Mouse (Mus musculus): ENCODE measurements around the gene Rgl1. TPM values are rescaled to one million over a fixed set of nuclear protein-coding genes. Genes with fewer than 3 reads are reported as not detected.

Rgl1 gene
- polyA plus RNA-seq, 1 experiment = 11.9 TPM

DNA sequence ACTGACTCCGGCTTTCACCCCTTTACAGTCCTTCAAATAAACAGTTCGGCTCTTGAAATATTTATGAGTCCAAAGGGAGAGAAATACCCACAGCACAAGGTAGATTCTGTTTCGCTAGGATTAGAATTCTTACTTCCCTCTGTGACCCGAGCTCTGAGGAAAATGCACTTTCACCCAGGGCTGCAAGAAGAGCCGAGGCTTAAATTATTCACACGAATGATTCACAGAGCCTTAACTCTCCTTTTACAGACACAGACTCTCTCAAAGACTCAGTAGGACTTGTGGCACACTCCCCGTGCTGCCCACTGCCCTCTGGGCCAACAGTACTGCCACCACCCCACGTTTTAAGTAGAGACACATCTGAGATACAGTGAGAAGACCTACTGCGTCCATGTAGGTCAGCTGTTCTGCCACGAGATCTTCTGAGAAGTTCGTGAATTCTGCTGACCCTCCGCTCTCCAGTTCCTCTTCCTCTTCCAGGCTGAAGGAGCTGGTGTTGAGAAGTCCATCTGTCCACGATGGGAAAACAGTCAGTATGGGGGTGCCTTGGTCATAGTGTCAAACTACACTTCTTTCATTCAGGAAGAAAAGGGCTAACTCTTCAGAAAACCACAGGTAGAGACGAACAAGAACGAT lies 212.1 kb downstream of the Rgl1 start:
- Histone ChIP-seq H3K27ac (ENCODE audit: insufficient read depth, low read depth, low read length) (peak overlapping the region; percentile 99), H3K4me1 (ENCODE audit: control insufficient read depth, insufficient read depth, low read length) (peaks cover 43% of the 10 kb centered on the region), H3K4me3 (ENCODE audit: insufficient read depth, low read length) (no peak overlapping the region; the same call in 1 of the 2 replicates)
- TF ChIP-seq POLR2A (IDR thresholded peaks at IDR 0.05; ENCODE audit: borderline replicate concordance, low read depth, low read length) (0 out of 2 replicates have a peak, but pooled peaks have one; percentile 33), CTCF (IDR thresholded peaks at IDR 0.05; ENCODE audit: low read depth, low read length) (no peak)

GRCm38 (mm10) chr1:152550973-152551372 lies 215.2 kb downstream of the Rgl1 start:
- no peak overlapping the region for H3K4me3 ChIP-seq (ENCODE audit: insufficient read depth, low read length)
- no peak overlapping the region for H3K27ac ChIP-seq (ENCODE audit: insufficient read depth, low read depth, low read length)
- peaks cover 33% of the 10 kb centered on the region for H3K4me1 ChIP-seq (ENCODE audit: control insufficient read depth, insufficient read depth, low read length)
- TF ChIP-seq POLR2A (IDR thresholded peaks at IDR 0.05; ENCODE audit: borderline replicate concordance, low read depth, low read length) (no peak), CTCF (IDR thresholded peaks at IDR 0.05; ENCODE audit: low read depth, low read length) (no peak)

GRCm38 (mm10) chr1:152550544-152550943 lies 215.6 kb downstream of the Rgl1 start:
- Histone ChIP-seq H3K4me1 (ENCODE audit: control insufficient read depth, insufficient read depth, low read length) (peaks cover 29% of the 10 kb centered on the region), H3K27ac (ENCODE audit: insufficient read depth, low read depth, low read length) (no peak overlapping the region), H3K4me3 (ENCODE audit: insufficient read depth, low read length) (no peak overlapping the region)
- TF ChIP-seq CTCF (IDR thresholded peaks at IDR 0.05; ENCODE audit: low read depth, low read length) (no peak), POLR2A (IDR thresholded peaks at IDR 0.05; ENCODE audit: borderline replicate concordance, low read depth, low read length) (no peak)

GRCm38 (mm10) chr1:152549061-152549738 lies 217.0 kb downstream of the Rgl1 start:
- H3K27ac ChIP-seq (ENCODE audit: insufficient read depth, low read depth, low read length) = no peak overlapping the region
- TF ChIP-seq CTCF (IDR thresholded peaks at IDR 0.05; ENCODE audit: low read depth, low read length) (no peak), POLR2A (IDR thresholded peaks at IDR 0.05; ENCODE audit: borderline replicate concordance, low read depth, low read length) (no peak)
- no peak overlapping the region for H3K4me3 ChIP-seq (ENCODE audit: insufficient read depth, low read length)
- H3K4me1 ChIP-seq (ENCODE audit: control insufficient read depth, insufficient read depth, low read length) = peaks cover 17% of the 10 kb centered on the region

GRCm38 (mm10) chr1:152543449-152544159 lies 222.5 kb downstream of the Rgl1 start:
- no peak overlapping the region for H3K27ac ChIP-seq (ENCODE audit: insufficient read depth, low read depth, low read length)
- TF ChIP-seq CTCF (IDR thresholded peaks at IDR 0.05; ENCODE audit: low read depth, low read length) = no peak
- TF ChIP-seq POLR2A (IDR thresholded peaks at IDR 0.05; ENCODE audit: borderline replicate concordance, low read depth, low read length) = no peak
- peaks cover 34% of the 10 kb centered on the region for H3K4me1 ChIP-seq (ENCODE audit: control insufficient read depth, insufficient read depth, low read length)
- no peak overlapping the region for H3K4me3 ChIP-seq (ENCODE audit: insufficient read depth, low read length)

- Histone ChIP-seq H3K4me1 (ENCODE audit: control insufficient read depth, insufficient read depth, low read length) (peaks cover 40% of the 10 kb centered on the region), H3K4me3 (ENCODE audit: insufficient read depth, low read length) (no peak overlapping the region), H3K27ac (ENCODE audit: insufficient read depth, low read depth, low read length) (no peak overlapping the region)
- TF ChIP-seq CTCF (IDR thresholded peaks at IDR 0.05; ENCODE audit: low read depth, low read length) (no peak), POLR2A (IDR thresholded peaks at IDR 0.05; ENCODE audit: borderline replicate concordance, low read depth, low read length) (no peak)
Measured at GRCm38 (mm10) chr1:152542747-152543378, 223.3 kb downstream of the Rgl1 start.

DNA sequence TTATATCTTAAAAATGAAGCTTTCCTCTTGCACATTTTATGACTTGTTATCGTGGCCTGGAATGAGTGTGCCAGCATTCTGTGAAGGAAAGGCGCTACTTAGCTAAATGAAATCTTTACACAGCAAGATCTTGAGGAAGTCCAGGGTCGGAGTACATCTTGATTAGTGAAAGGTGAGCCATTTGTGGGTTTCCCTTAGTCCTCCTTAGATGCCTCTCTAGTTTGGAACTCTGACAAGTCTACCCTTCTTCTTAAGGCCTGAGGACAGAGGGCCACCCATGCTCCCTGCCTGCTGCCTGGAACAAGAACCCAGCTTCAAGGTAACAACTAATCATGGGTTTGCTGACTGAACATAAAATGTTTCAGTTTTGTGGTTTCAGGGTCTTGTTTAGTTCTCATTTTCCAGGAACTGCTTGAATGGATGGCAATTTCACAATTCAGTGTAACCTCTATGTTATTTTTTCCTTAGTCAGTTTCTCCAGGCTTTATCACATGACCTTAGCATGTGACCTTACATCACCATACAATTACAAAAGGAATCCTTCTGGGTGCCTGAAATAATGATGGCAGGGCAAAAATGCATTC lies 225.8 kb downstream of the Rgl1 start:
- no peak overlapping the region for H3K4me3 ChIP-seq (ENCODE audit: insufficient read depth, low read length)
- TF ChIP-seq CTCF (IDR thresholded peaks at IDR 0.05; ENCODE audit: low read depth, low read length) (no peak), POLR2A (IDR thresholded peaks at IDR 0.05; ENCODE audit: borderline replicate concordance, low read depth, low read length) (no peak)
- peak overlapping the region; percentile 99 for H3K27ac ChIP-seq (ENCODE audit: insufficient read depth, low read depth, low read length)
- peaks cover 60% of the 10 kb centered on the region for H3K4me1 ChIP-seq (ENCODE audit: control insufficient read depth, insufficient read depth, low read length)

GRCm38 (mm10) chr1:152538817-152539216 lies 227.3 kb downstream of the Rgl1 start:
- TF ChIP-seq POLR2A (IDR thresholded peaks at IDR 0.05; ENCODE audit: borderline replicate concordance, low read depth, low read length) (no peak), CTCF (IDR thresholded peaks at IDR 0.05; ENCODE audit: low read depth, low read length) (no peak)
- Histone ChIP-seq H3K4me3 (ENCODE audit: insufficient read depth, low read length) (no peak overlapping the region), H3K27ac (ENCODE audit: insufficient read depth, low read depth, low read length) (no peak overlapping the region), H3K4me1 (ENCODE audit: control insufficient read depth, insufficient read depth, low read length) (peaks cover 71% of the 10 kb centered on the region)

DNA sequence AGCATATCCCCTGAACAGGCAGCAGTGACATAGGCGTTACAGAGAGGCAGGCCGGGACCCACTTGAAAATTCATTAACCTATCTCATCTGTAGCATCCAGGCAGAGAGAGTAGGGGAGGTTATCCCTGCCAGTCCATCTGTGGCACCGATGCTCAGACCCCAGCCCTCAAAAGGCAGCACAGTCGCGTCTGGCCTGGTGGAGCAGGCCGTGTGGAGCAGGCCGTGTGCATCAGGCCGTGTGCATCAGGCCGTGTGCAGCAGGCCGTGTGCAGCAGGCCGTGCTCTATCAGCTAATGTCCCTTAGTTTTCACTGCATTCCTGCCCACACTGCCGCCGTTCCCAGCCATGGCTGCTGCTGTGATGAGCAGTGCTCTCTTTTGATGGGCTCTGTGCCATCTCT lies 229.0 kb downstream of the Rgl1 start:
- Histone ChIP-seq H3K4me3 (ENCODE audit: insufficient read depth, low read length) (no peak overlapping the region), H3K4me1 (ENCODE audit: control insufficient read depth, insufficient read depth, low read length) (peaks cover 87% of the 10 kb centered on the region), H3K27ac (ENCODE audit: insufficient read depth, low read depth, low read length) (peak overlapping the region; percentile 89)
- no peak for TF ChIP-seq POLR2A (IDR thresholded peaks at IDR 0.05; ENCODE audit: borderline replicate concordance, low read depth, low read length)
- no peak for TF ChIP-seq CTCF (IDR thresholded peaks at IDR 0.05; ENCODE audit: low read depth, low read length)

All from bone marrow macrophage, adult 2 months (primary cell).